ENCODE assay signal across 17 mouse cellular contexts in genomic region chr10:67607297-67608032, GRCm38 (mm10). TPM values are rescaled to one million over a fixed set of nuclear protein-coding genes. Genes with fewer than 3 reads are reported as not detected.
A peak's percentile ranks its signal among the peaks of the same experiment; 100 is the strongest.
DNase-seq lines count a peak whose midpoint lies in the region; ATAC-seq and TF ChIP-seq lines count a peak whose summit lies in the region.
"Had no signal": no experiment of that assay in that cellular context is flagged by ENCODE, and none has a peak within 500 bp of the region (broad histone marks: within the 10 kb centered on the region; RNA-seq: fewer than 3 reads in every experiment).

No protein-coding gene starts in this region.

- peak; percentile 61; the same call in 1 of the 2 replicates for ATAC-seq in lung, embryonic 16.5 days (ENCODE audit: low read depth)
- ATAC-seq in granulocyte monocyte progenitor cell, adult 5-6 weeks (replicated peaks; ENCODE audit: poor library complexity, severe bottlenecking): peak; percentile 69
- ATAC-seq: liver, embryonic 12.5 days had no signal

- no peaks in the 10 kb centered on the region for H3K36me3 ChIP-seq in lung, embryonic 16.5 days (ENCODE audit: control insufficient read depth, insufficient read depth, low read length)
- H3K36me3 ChIP-seq: heart, embryonic 12.5 days; liver, embryonic 12.5 days; neural tube, embryonic 13.5 days; stomach, embryonic 15.5 days had no signal

- no peak for TF ChIP-seq POLR2A in lung, adult 2 months (IDR thresholded peaks at IDR 0.05; ENCODE audit: borderline replicate concordance, extremely low read depth, low read depth, low read length)

- no peaks in the 10 kb centered on the region for H3K9me3 ChIP-seq in lung, embryonic 16.5 days (ENCODE audit: control insufficient read depth, low read length)
- H3K9me3 ChIP-seq: heart, embryonic 12.5 days; liver, embryonic 12.5 days; neural tube, embryonic 13.5 days; stomach, embryonic 15.5 days had no signal

- H3K4me2 ChIP-seq in lung, embryonic 16.5 days (ENCODE audit: low read depth, low read length): no peak overlapping the region; the same call in 1 of the 2 replicates
- H3K4me2 ChIP-seq: heart, embryonic 12.5 days; liver, embryonic 12.5 days; neural tube, embryonic 13.5 days; stomach, embryonic 15.5 days had no signal

- peaks cover 5% of the 10 kb centered on the region; the same call in 1 of the 2 replicates for H3K4me1 ChIP-seq in lung, embryonic 16.5 days (replicated peaks; ENCODE audit: control insufficient read depth, insufficient read depth, low read length)
- H3K4me1 ChIP-seq in lung, adult 2 months (ENCODE audit: control insufficient read depth, insufficient read depth, low read length): no peaks in the 10 kb centered on the region; the same call in 1 of the 2 replicates
- H3K4me1 ChIP-seq: heart, embryonic 12.5 days; neural tube, embryonic 13.5 days had no signal

- H3K27me3 ChIP-seq in lung, embryonic 16.5 days (ENCODE audit: control insufficient read depth, insufficient read depth, low read depth, low read length): no peaks in the 10 kb centered on the region
- H3K27me3 ChIP-seq: heart, embryonic 12.5 days; liver, embryonic 12.5 days; neural tube, embryonic 13.5 days; stomach, embryonic 15.5 days had no signal

- no peak overlapping the region for H3K9ac ChIP-seq in lung, embryonic 16.5 days (ENCODE audit: low read length)
- H3K9ac ChIP-seq: heart, embryonic 12.5 days; liver, embryonic 12.5 days; neural tube, embryonic 13.5 days; stomach, embryonic 15.5 days had no signal

- 26% methylated on average over 9 of the region's 9 CpGs for WGBS in lung, embryonic 16.5 days
- 30% methylated on average over 9 of the region's 9 CpGs for WGBS in lung, adult 2 months

- no peak overlapping the region for H3K4me3 ChIP-seq in lung, embryonic 16.5 days (ENCODE audit: low read length)
- no peak overlapping the region for H3K4me3 ChIP-seq in lung, adult 2 months (replicated peaks; ENCODE audit: extremely low read depth, low read depth, low read length)
- H3K4me3 ChIP-seq: heart, embryonic 12.5 days; liver, embryonic 12.5 days; neural tube, embryonic 13.5 days; stomach, embryonic 15.5 days had no signal

- no peak for TF ChIP-seq CTCF in lung, adult 2 months (IDR thresholded peaks at IDR 0.05; ENCODE audit: insufficient read depth, low read length)

- no peak for DNase-seq in lung, adult 2 months
- DNase-seq in Muller cell, postnatal 12 days (ENCODE audit: inconsistent ontology term): peak; percentile 41
- peak; percentile 69 to 83 for DNase-seq in natural killer cell, adult 2 months (ENCODE audit: low spot score in 2 of 2)
- no peak for DNase-seq in cerebellum, adult 11-12 months
- DNase-seq in kidney, adult 8-10 months: no peak
- no peak for DNase-seq in ovary, postnatal 36 days (ENCODE audit: low spot score)
- DNase-seq: adrenal gland, adult 8-10 months; gastrocnemius, postnatal 36 days; heart, postnatal 36 days; layer of hippocampus, adult 9-11 months had no signal

- H3K27ac ChIP-seq in lung, embryonic 16.5 days (ENCODE audit: low read length): no peak overlapping the region; the same call in 1 of the 2 replicates
- H3K27ac ChIP-seq: liver, embryonic 12.5 days; macrophage; neural tube, embryonic 13.5 days; stomach, embryonic 15.5 days had no signal

RNA-seq across cellular contexts. Expression of gene Ado, which starts 58.7 kb away (rescaled TPM):
- 55.2 and 58.5 TPM in 2 replicates for polyA plus RNA-seq in lung, embryonic 16.5 days (2015; fragmentation: Nextera tagmentation; extraction: Ambion mirVana)
- polyA plus RNA-seq in lung, adult 2 months (2012; rRNA removed): 11.6 and 14.1 TPM in 2 replicates
- 21.2 and 21.7 TPM in 2 replicates for total RNA-seq in granulocyte monocyte progenitor cell, adult 5-6 weeks (2014; fragmentation: Nextera tagmentation)
- 21.9 and 22.8 TPM in 2 replicates for total RNA-seq in granulocyte monocyte progenitor cell, adult 5-6 weeks (2017)

Comparison
In these comparisons a context has a peak if more than half of its experiments do, and no peak if none do; other contexts are left out.
1. DNase-seq: peak in Muller cell, postnatal 12 days (single experiment) and natural killer cell, adult 2 months (2 of 2); none in lung, adult 2 months (single experiment), cerebellum, adult 11-12 months (single experiment), kidney, adult 8-10 months (0 of 2) and ovary, postnatal 36 days (single experiment).